ENCODE assay signal across 11 mouse cellular contexts in genomic region chr6:88871546-88871945, GRCm38 (mm10). TPM values are rescaled to one million over a fixed set of nuclear protein-coding genes. Genes with fewer than 3 reads are reported as not detected.
DNase-seq lines count a peak whose midpoint lies in the region; ATAC-seq lines count a peak whose summit lies in the region.
"Had no signal": no experiment of that assay in that cellular context is flagged by ENCODE, and none has a peak within 500 bp of the region (broad histone marks: within the 10 kb centered on the region; RNA-seq: fewer than 3 reads in every experiment).

No protein-coding gene starts in this region.

- DNase-seq in neural tube, embryonic 10.5 days (ENCODE audit: extremely low spot score, low spot score), result no peak
- peak; percentile 45 to 59 for DNase-seq in frontal cortex, adult 2 months (ENCODE audit: extremely low spot score in 1 of 2, low spot score in 1 of 2)
- peak; percentile 73 for DNase-seq in left cerebral cortex, postnatal 14 days (ENCODE audit: low spot score in 2 of 2)
- peak; percentile 72 for DNase-seq in telencephalon, adult 2 months (ENCODE audit: low read depth, low spot score)
- DNase-seq in c-Kit-positive CD71-positive TER-119-positive erythroid progenitor cells, embryonic 14.5 days (ENCODE audit: low spot score), result no peak
- DNase-seq: gastrocnemius, postnatal 36 days; kidney, adult 11 months had no signal

- WGBS in neural tube, embryonic 12.5 days, result 43% methylated on average over 8 of the region's 8 CpGs
- 59% methylated on average over 8 of the region's 8 CpGs for WGBS in kidney, embryonic 14.5 days

- H3K4me1 ChIP-seq in neural tube, embryonic 12.5 days, result peaks cover 43% of the 10 kb centered on the region
- peaks cover 3% of the 10 kb centered on the region; the same call in 1 of the 2 replicates for H3K4me1 ChIP-seq in kidney, embryonic 14.5 days (ENCODE audit: control insufficient read depth, insufficient read depth, low read length)

- H3K36me3 ChIP-seq in neural tube, embryonic 12.5 days, result 0 out of 2 replicates have a peak, but pooled peaks cover 2% of the 10 kb centered on the region
- H3K36me3 ChIP-seq in kidney, embryonic 14.5 days (ENCODE audit: control insufficient read depth, insufficient read depth, low read length), result no peaks in the 10 kb centered on the region
- H3K36me3 ChIP-seq: liver, embryonic 15.5 days had no signal

- H3K27ac ChIP-seq in neural tube, embryonic 12.5 days, result peak overlapping the region; percentile 27; the same call in 1 of the 2 replicates
- no peak overlapping the region for H3K27ac ChIP-seq in kidney, embryonic 14.5 days (ENCODE audit: low read depth, low read length)
- H3K27ac ChIP-seq: liver, embryonic 15.5 days had no signal

- H3K9me3 ChIP-seq in neural tube, embryonic 12.5 days, result no peaks in the 10 kb centered on the region
- H3K9me3 ChIP-seq in kidney, embryonic 14.5 days (ENCODE audit: control insufficient read depth, low read length), result peaks cover 3% of the 10 kb centered on the region; the same call in 1 of the 2 replicates
- H3K9me3 ChIP-seq: liver, embryonic 15.5 days had no signal

- intact Hi-C loops in left cerebral cortex, postnatal 14 days (cut with DNase I), result no loop called here

- H3K4me2 ChIP-seq in neural tube, embryonic 12.5 days (replicated peaks), result peak overlapping the region; percentile 79
- H3K4me2 ChIP-seq in kidney, embryonic 14.5 days (replicated peaks; ENCODE audit: low read depth, low read length), result no peak overlapping the region
- H3K4me2 ChIP-seq: liver, embryonic 15.5 days had no signal

- ATAC-seq in neural tube, embryonic 12.5 days (ENCODE audit: low FRiP score, low read depth), result no peak
- no peak for ATAC-seq in inflammation-experienced regulatory T-cells, adult 6 months
- no peak for ATAC-seq in kidney, embryonic 14.5 days (ENCODE audit: low FRiP score, low TSS enrichment)

- H3K9ac ChIP-seq in neural tube, embryonic 12.5 days, result no peak overlapping the region
- no peak overlapping the region for H3K9ac ChIP-seq in kidney, embryonic 14.5 days (ENCODE audit: low read depth, low read length)
- H3K9ac ChIP-seq: liver, embryonic 15.5 days had no signal

- H3K4me3 ChIP-seq in neural tube, embryonic 12.5 days, result no peak overlapping the region
- H3K4me3 ChIP-seq in kidney, embryonic 14.5 days (ENCODE audit: low read length), result no peak overlapping the region
- H3K4me3 ChIP-seq: liver, embryonic 15.5 days had no signal

- 0 out of 2 replicates have a peak, but pooled peaks cover 3% of the 10 kb centered on the region for H3K27me3 ChIP-seq in neural tube, embryonic 12.5 days (replicated peaks)
- peaks cover 9% of the 10 kb centered on the region; the same call in 1 of the 2 replicates for H3K27me3 ChIP-seq in kidney, embryonic 14.5 days (ENCODE audit: control insufficient read depth, insufficient read depth, low read length)

RNA-seq across cellular contexts. Expression of gene Podxl2, which starts 3.3 kb away (rescaled TPM):
- polyA plus RNA-seq in neural tube, embryonic 12.5 days (2016; fragmentation: Nextera tagmentation; extraction: Ambion mirVana), result 362 and 381 TPM in 2 replicates
- polyA plus RNA-seq in frontal cortex, adult 2 months (2012; rRNA removed), result 609 and 620 TPM in 2 replicates
- 100 to 1,000 TPM; 191 to 243 TPM for total RNA-seq in left cerebral cortex, postnatal 14 days (2021)
- not detected for polyA plus RNA-seq in inflammation-experienced regulatory T-cells, adult 6 months (2017; shearing (Covaris generic))
- 43.6 and 52.8 TPM in 2 replicates for polyA plus RNA-seq in kidney, embryonic 14.5 days (2014; fragmentation: Nextera tagmentation; extraction: Ambion mirVana)

RNA-seq across cellular contexts. Expression of gene Mcm2, which starts 27.0 kb away (rescaled TPM):
- polyA plus RNA-seq in neural tube, embryonic 12.5 days (2016; fragmentation: Nextera tagmentation; extraction: Ambion mirVana), result 120 and 127 TPM in 2 replicates
- polyA plus RNA-seq in frontal cortex, adult 2 months (2012; rRNA removed), result 4.2 and 4.4 TPM in 2 replicates
- total RNA-seq in left cerebral cortex, postnatal 14 days (2021), result 1 to 10 TPM; 3.6 to 3.8 TPM
- polyA plus RNA-seq in inflammation-experienced regulatory T-cells, adult 6 months (2017; shearing (Covaris generic)), result 10 to 100 TPM; 18.8 to 61.4 (median 19.9) TPM
- 115 and 166 TPM in 2 replicates for polyA plus RNA-seq in kidney, embryonic 14.5 days (2014; fragmentation: Nextera tagmentation; extraction: Ambion mirVana)

RNA-seq across cellular contexts. Expression of gene Abtb1, which starts 29.8 kb away (rescaled TPM):
- polyA plus RNA-seq in neural tube, embryonic 12.5 days (2016; fragmentation: Nextera tagmentation; extraction: Ambion mirVana), result 37.3 and 38.2 TPM in 2 replicates
- polyA plus RNA-seq in frontal cortex, adult 2 months (2012; rRNA removed), result 75.4 and 82.3 TPM in 2 replicates
- total RNA-seq in left cerebral cortex, postnatal 14 days (2021), result 10 to 100 TPM; 32.6 to 34.6 TPM
- 10 to 100 TPM; 39.2 to 72.4 (median 62.7) TPM for polyA plus RNA-seq in inflammation-experienced regulatory T-cells, adult 6 months (2017; shearing (Covaris generic))
- polyA plus RNA-seq in kidney, embryonic 14.5 days (2014; fragmentation: Nextera tagmentation; extraction: Ambion mirVana), result 24.8 and 27.1 TPM in 2 replicates

RNA-seq across cellular contexts. Expression of gene Tpra1, which starts 30.5 kb away (rescaled TPM):
- 60.6 and 61.2 TPM in 2 replicates for polyA plus RNA-seq in neural tube, embryonic 12.5 days (2016; fragmentation: Nextera tagmentation; extraction: Ambion mirVana)
- polyA plus RNA-seq in frontal cortex, adult 2 months (2012; rRNA removed), result 92.8 and 93.3 TPM in 2 replicates
- total RNA-seq in left cerebral cortex, postnatal 14 days (2021), result 10 to 100 TPM; 39.7 to 45.2 TPM
- 10 to 100 TPM; 46.5 to 64.8 (median 52.8) TPM for polyA plus RNA-seq in inflammation-experienced regulatory T-cells, adult 6 months (2017; shearing (Covaris generic))
- polyA plus RNA-seq in kidney, embryonic 14.5 days (2014; fragmentation: Nextera tagmentation; extraction: Ambion mirVana), result 54.5 and 57.2 TPM in 2 replicates

Comparison
In these comparisons a context has a peak if more than half of its experiments do, and no peak if none do; other contexts are left out.
1. DNase-seq: peak in frontal cortex, adult 2 months (2 of 2), left cerebral cortex, postnatal 14 days (2 of 2) and telencephalon, adult 2 months (single experiment); none in neural tube, embryonic 10.5 days (single experiment) and c-Kit-positive CD71-positive TER-119-positive erythroid progenitor cells, embryonic 14.5 days (single experiment).
2. RNA of gene Podxl2, which starts 3.3 kb away (polyA plus RNA-seq): 609 to 620 TPM in frontal cortex, adult 2 months, 362 to 381 TPM in neural tube, embryonic 12.5 days and 43.6 to 52.8 TPM in kidney, embryonic 14.5 days; not detected in inflammation-experienced regulatory T-cells, adult 6 months; every median in the first group is over 10 times any median in the second.